Mouse (Mus musculus) heart, postnatal 0 days (tissue): Measurements from ENCODE around the gene Wdr90.

Experiments
- CTCF ChIP-seq: IDR thresholded peaks from 2 replicates; pipeline ENCODE4 v1.5.1; 2016; ENCODE audit warnings: antibody characterized with exemption, control low read depth, low read depth
- EP300 ChIP-seq: IDR thresholded peaks from 2 replicates; pipeline ENCODE4 v1.6.1; 2016; ENCODE audit warnings: antibody characterized with exemption, low read depth

DNA sequence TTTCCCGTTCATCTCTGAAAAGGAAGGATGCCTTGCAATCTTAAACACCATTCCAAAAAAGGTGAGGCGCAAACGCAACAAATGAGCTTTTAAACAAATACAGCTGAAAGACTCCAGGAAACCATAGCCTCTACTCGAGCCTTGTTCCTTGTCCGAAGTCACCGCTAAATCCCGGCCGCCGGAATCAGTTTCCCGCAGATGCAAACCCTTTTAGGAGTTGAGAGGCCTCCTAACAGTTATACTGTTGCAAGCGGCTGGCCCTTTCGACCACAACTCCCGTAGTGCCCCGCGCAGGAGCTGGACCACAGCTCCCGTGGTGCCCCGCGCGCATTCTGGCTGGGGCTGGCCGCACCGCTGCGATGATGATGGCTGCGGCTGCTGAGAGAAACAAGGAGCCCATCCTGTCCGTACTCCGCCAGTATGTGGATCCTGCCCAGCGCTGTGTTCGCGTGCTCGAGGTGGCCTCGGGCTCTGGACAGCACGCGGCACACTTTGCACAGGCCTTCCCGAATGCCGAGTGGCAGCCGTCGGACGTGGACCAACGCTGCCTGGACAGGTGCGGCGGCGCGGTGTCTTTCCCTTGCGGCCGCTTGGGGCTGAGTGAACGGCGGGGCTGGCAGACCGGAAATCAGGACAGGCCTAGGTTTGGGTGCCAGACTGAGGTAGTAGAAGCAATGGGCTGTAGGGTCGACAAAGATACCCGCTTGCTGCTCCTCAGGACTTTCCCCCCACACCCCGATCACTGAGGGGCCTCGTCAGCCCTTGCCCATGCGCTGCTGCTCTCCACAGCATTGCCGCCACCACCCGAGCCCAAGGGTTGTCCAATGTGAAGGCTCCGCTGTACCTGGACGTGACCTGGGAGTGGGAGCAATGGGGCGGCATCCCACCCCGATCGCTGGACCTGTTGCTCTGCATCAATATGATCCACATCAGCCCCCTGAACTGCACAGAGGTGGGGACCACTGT lies 14.2 kb upstream of the Wdr90 start:
- no peak for TF ChIP-seq CTCF
- no peak; the same call in 1 of the 2 replicates for TF ChIP-seq EP300
